Mouse (Mus musculus): ENCODE measurements around the gene Hirip3. TPM values are rescaled to one million over a fixed set of nuclear protein-coding genes. Genes with fewer than 3 reads are reported as not detected.

Hirip3 gene
- polyA plus RNA-seq (2014; fragmentation: Nextera tagmentation; extraction: Ambion mirVana) = 11.0 and 15.2 TPM in 2 replicates

DNA sequence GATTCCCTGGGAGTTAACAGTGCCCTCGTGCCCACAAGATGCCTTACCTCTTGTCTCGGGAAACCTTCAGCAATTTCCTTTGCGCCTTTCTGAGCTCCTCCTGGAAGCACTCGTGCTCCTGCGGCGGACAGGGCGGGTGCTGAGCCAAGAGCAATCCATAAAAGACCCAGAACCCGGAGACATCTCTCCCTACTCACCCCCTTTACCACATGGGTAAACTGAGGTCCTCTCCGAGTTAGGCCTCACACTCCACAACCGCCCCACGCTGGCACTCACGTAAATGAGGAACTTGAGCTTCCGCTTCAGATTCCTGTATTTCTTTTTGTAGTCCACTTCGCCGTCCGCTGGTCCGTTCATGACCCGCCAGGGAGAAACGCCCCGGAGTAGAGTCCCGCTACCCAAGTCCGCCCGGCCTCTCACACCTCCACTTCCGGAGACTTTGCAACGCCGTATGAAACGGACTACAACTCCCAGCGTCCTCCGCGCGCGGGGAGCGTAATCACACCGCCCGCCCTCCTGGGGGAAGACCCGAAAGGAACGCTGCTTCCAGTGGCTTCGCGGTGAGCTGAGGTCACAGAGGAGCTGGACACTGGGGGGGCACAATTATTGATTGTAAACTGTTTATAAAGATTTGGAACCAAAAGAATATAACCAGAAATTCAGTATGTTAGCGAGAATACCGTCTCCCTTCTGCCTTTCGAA, at the start of gene Hirip3:
TSS of gene Hirip3 (plus strand) at position 544 of the 702 bp plus-strand sequence.
- H3K9ac ChIP-seq (replicated peaks; ENCODE audit: low read depth, low read length) = peak within 1 kb of the TSS; percentile 56
- no peaks in the 10 kb centered on the region for H3K27me3 ChIP-seq (ENCODE audit: control insufficient read depth, insufficient read depth, low read length)
- peaks cover 18% of the 10 kb centered on the region for H3K4me1 ChIP-seq (ENCODE audit: control insufficient read depth, insufficient read depth, low read length)
- 3% methylated on average over 42 of the region's 42 CpGs for WGBS
- H3K4me3 ChIP-seq (ENCODE audit: low read depth, low read length) = peak within 1 kb of the TSS; percentile 38
- H3K9me3 ChIP-seq (ENCODE audit: control insufficient read depth, low read length) = no peaks in the 10 kb centered on the region
- H3K27ac ChIP-seq (ENCODE audit: low read depth, low read length) = peak within 1 kb of the TSS; percentile 36
- peaks cover 21% of the 10 kb centered on the region for H3K36me3 ChIP-seq (ENCODE audit: control insufficient read depth, insufficient read depth, low read length)
- H3K4me2 ChIP-seq (ENCODE audit: low read depth, low read length) = peak within 1 kb of the TSS; percentile 61
- ATAC-seq (ENCODE audit: low read depth) = peak; percentile 93

DNA sequence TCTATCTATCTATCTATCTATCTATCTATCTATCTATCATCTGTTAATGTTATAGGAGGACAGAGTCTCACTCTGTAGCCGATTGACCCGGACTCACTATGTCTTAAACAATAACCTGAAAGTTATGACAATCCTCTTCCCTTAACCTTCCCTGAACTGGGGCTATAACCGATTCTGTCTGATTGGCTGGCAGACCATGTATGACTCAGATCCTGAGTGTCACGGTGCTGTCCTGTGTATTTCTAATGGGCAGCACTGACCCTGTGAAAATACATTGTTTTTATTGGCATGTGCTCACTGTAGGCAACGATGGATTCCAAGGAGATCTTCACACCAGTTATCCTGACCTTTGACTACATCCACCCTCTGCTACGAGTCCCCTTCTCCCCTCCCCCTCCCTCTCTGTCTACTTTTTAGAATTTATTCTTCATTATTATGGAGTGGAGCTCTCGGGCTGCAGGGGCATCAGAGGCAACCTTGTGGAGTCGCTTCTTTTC, 46.0 kb upstream of the Hirip3 start:
- Histone ChIP-seq H3K36me3 (ENCODE audit: control insufficient read depth, insufficient read depth, low read length) (no peaks in the 10 kb centered on the region), H3K9me3 (ENCODE audit: control insufficient read depth, low read length) (no peaks in the 10 kb centered on the region), H3K4me2 (ENCODE audit: low read depth, low read length) (no peak overlapping the region), H3K27ac (ENCODE audit: low read depth, low read length) (no peak overlapping the region), H3K4me1 (ENCODE audit: control insufficient read depth, insufficient read depth, low read length) (no peaks in the 10 kb centered on the region), H3K9ac (replicated peaks; ENCODE audit: low read depth, low read length) (no peak overlapping the region), H3K4me3 (ENCODE audit: low read depth, low read length) (no peak overlapping the region), H3K27me3 (ENCODE audit: control insufficient read depth, insufficient read depth, low read length) (no peaks in the 10 kb centered on the region)
- 52% methylated on average over 8 of the region's 8 CpGs for WGBS
- no peak for ATAC-seq (ENCODE audit: low read depth)

DNA sequence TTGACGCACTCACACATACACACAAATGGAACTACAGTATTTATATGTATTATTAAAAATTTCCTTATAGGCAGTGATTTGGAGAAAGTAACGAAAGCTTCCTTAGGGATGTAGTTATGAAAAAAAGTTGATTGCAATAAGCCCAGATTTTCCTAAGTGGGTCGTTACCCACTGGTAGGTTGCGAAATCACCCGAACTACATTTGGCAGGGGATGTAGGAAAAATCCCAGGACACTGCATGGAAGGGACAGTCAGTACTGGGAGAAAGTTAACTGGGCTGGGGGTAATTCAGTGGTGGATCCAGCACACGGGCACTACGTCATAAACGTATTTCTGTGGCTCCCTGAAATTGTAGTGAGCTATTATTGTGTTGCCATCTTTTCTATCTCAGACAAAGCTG, 45.3 kb upstream of the Hirip3 start:
- H3K36me3 ChIP-seq (ENCODE audit: control insufficient read depth, insufficient read depth, low read length) = no peaks in the 10 kb centered on the region
- no peak for ATAC-seq (ENCODE audit: low read depth)
- no peak overlapping the region for H3K4me2 ChIP-seq (ENCODE audit: low read depth, low read length)
- no peak overlapping the region for H3K27ac ChIP-seq (ENCODE audit: low read depth, low read length)
- H3K9ac ChIP-seq (replicated peaks; ENCODE audit: low read depth, low read length) = no peak overlapping the region
- H3K4me1 ChIP-seq (ENCODE audit: control insufficient read depth, insufficient read depth, low read length) = no peaks in the 10 kb centered on the region
- no peaks in the 10 kb centered on the region for H3K27me3 ChIP-seq (ENCODE audit: control insufficient read depth, insufficient read depth, low read length)
- 91% methylated on average over 8 of the region's 8 CpGs for WGBS
- no peak overlapping the region for H3K4me3 ChIP-seq (ENCODE audit: low read depth, low read length)
- H3K9me3 ChIP-seq (ENCODE audit: control insufficient read depth, low read length) = no peaks in the 10 kb centered on the region

- no peak for ATAC-seq (ENCODE audit: low read depth)
- no peak overlapping the region for H3K27ac ChIP-seq (ENCODE audit: low read depth, low read length)
- 92% methylated on average over 7 of the region's 7 CpGs for WGBS
- H3K4me3 ChIP-seq (ENCODE audit: low read depth, low read length) = no peak overlapping the region
- H3K9me3 ChIP-seq (ENCODE audit: control insufficient read depth, low read length) = no peaks in the 10 kb centered on the region
- peaks cover 7% of the 10 kb centered on the region for H3K4me1 ChIP-seq (ENCODE audit: control insufficient read depth, insufficient read depth, low read length)
- no peak overlapping the region for H3K4me2 ChIP-seq (ENCODE audit: low read depth, low read length)
- H3K27me3 ChIP-seq (ENCODE audit: control insufficient read depth, insufficient read depth, low read length) = no peaks in the 10 kb centered on the region
- H3K36me3 ChIP-seq (ENCODE audit: control insufficient read depth, insufficient read depth, low read length) = no peaks in the 10 kb centered on the region
- no peak overlapping the region for H3K9ac ChIP-seq (replicated peaks; ENCODE audit: low read depth, low read length)
Observed at GRCm38 (mm10) chr7:126817595-126817994, 44.2 kb upstream of the Hirip3 start.

DNA sequence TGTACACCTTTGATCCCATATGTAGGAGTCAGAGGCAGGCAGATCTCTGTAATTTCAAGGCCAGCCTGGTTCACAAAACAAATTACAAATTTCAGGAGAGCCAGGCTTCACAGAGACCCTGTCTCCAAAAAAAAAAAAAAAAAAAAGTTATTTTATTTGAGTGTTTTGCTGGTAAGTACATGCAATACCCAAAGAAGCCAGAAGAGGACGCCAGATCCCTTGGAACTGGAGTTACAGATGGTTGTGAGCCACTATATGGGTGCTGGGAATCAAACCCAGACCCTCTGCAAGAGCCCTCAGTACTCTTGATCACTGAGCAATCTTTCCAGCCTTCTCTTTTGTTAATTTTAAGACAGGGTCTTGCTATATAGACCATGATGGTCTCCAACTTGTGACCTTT, 43.0 kb upstream of the Hirip3 start:
- H3K4me2 ChIP-seq (ENCODE audit: low read depth, low read length) = no peak overlapping the region
- H3K4me3 ChIP-seq (ENCODE audit: low read depth, low read length) = no peak overlapping the region
- peaks cover 8% of the 10 kb centered on the region for H3K4me1 ChIP-seq (ENCODE audit: control insufficient read depth, insufficient read depth, low read length)
- 42% methylated on average over 1 of the region's 1 CpGs for WGBS
- H3K36me3 ChIP-seq (ENCODE audit: control insufficient read depth, insufficient read depth, low read length) = no peaks in the 10 kb centered on the region
- no peak overlapping the region for H3K9ac ChIP-seq (replicated peaks; ENCODE audit: low read depth, low read length)
- H3K27ac ChIP-seq (ENCODE audit: low read depth, low read length) = no peak overlapping the region
- H3K9me3 ChIP-seq (ENCODE audit: control insufficient read depth, low read length) = no peaks in the 10 kb centered on the region
- H3K27me3 ChIP-seq (ENCODE audit: control insufficient read depth, insufficient read depth, low read length) = no peaks in the 10 kb centered on the region
- ATAC-seq (ENCODE audit: low read depth) = no peak

GRCm38 (mm10) chr7:126821835-126822511, 39.8 kb upstream of the Hirip3 start:
- ATAC-seq (ENCODE audit: low read depth) = no peak
- peaks cover 23% of the 10 kb centered on the region for H3K4me1 ChIP-seq (ENCODE audit: control insufficient read depth, insufficient read depth, low read length)
- peak overlapping the region; percentile 71 for H3K4me2 ChIP-seq (ENCODE audit: low read depth, low read length)
- peak overlapping the region; percentile 71; the same call in 1 of the 2 replicates for H3K4me3 ChIP-seq (ENCODE audit: low read depth, low read length)
- no peaks in the 10 kb centered on the region for H3K27me3 ChIP-seq (ENCODE audit: control insufficient read depth, insufficient read depth, low read length)
- peak overlapping the region; percentile 88 for H3K27ac ChIP-seq (ENCODE audit: low read depth, low read length)
- 19% methylated on average over 7 of the region's 7 CpGs for WGBS
- H3K9me3 ChIP-seq (ENCODE audit: control insufficient read depth, low read length) = no peaks in the 10 kb centered on the region
- no peaks in the 10 kb centered on the region for H3K36me3 ChIP-seq (ENCODE audit: control insufficient read depth, insufficient read depth, low read length)
- H3K9ac ChIP-seq (replicated peaks; ENCODE audit: low read depth, low read length) = peak overlapping the region; percentile 93

- no peaks in the 10 kb centered on the region for H3K9me3 ChIP-seq (ENCODE audit: control insufficient read depth, low read length)
- peak overlapping the region; percentile 93 for H3K9ac ChIP-seq (replicated peaks; ENCODE audit: low read depth, low read length)
- H3K4me3 ChIP-seq (ENCODE audit: low read depth, low read length) = peak overlapping the region; percentile 71
- H3K4me1 ChIP-seq (ENCODE audit: control insufficient read depth, insufficient read depth, low read length) = peaks cover 23% of the 10 kb centered on the region
- peak overlapping the region; percentile 88 for H3K27ac ChIP-seq (ENCODE audit: low read depth, low read length)
- WGBS = 10% methylated on average over 9 of the region's 9 CpGs
- no peaks in the 10 kb centered on the region for H3K27me3 ChIP-seq (ENCODE audit: control insufficient read depth, insufficient read depth, low read length)
- H3K36me3 ChIP-seq (ENCODE audit: control insufficient read depth, insufficient read depth, low read length) = no peaks in the 10 kb centered on the region
- H3K4me2 ChIP-seq (ENCODE audit: low read depth, low read length) = peak overlapping the region; percentile 71
- peak; percentile 16 for ATAC-seq (ENCODE audit: low read depth)
Observed at GRCm38 (mm10) chr7:126822741-126823140, 39.0 kb upstream of the Hirip3 start.

DNA sequence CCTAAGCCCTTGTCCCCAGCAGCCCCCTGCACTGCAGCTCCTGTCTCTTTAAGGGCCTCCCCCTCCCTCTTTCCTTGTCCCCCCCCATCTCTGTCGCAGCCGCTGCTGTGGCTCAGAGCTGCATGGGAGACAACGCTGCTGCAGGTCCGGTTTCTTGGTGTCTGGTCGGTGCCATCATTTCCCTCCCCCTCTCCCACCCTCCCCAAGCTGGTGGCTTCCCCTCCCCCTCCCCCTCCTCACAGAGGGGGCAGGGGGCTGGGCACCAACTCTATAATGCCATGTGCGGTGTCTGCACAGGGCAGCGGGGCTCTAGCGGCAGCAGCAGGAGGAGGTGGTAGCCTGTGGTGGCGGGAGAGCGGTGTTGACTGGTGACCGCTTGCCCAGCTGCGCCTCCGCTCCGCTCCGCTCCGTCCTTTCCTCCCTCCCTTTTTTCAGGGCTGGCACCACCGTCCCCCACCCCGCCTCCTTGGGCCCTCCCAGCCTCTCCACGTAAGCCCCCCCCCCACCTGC, 38.5 kb upstream of the Hirip3 start:
- WGBS = 0% methylated on average over 13 of the region's 19 CpGs
- peak overlapping the region; percentile 71 for H3K4me2 ChIP-seq (ENCODE audit: low read depth, low read length)
- peak; percentile 78 for ATAC-seq (ENCODE audit: low read depth)
- H3K27me3 ChIP-seq (ENCODE audit: control insufficient read depth, insufficient read depth, low read length) = no peaks in the 10 kb centered on the region
- H3K4me1 ChIP-seq (ENCODE audit: control insufficient read depth, insufficient read depth, low read length) = peaks cover 23% of the 10 kb centered on the region
- H3K4me3 ChIP-seq (ENCODE audit: low read depth, low read length) = peak overlapping the region; percentile 71
- peak overlapping the region; percentile 93 for H3K9ac ChIP-seq (replicated peaks; ENCODE audit: low read depth, low read length)
- no peaks in the 10 kb centered on the region for H3K9me3 ChIP-seq (ENCODE audit: control insufficient read depth, low read length)
- H3K27ac ChIP-seq (ENCODE audit: low read depth, low read length) = peak overlapping the region; percentile 88
- H3K36me3 ChIP-seq (ENCODE audit: control insufficient read depth, insufficient read depth, low read length) = no peaks in the 10 kb centered on the region

DNA sequence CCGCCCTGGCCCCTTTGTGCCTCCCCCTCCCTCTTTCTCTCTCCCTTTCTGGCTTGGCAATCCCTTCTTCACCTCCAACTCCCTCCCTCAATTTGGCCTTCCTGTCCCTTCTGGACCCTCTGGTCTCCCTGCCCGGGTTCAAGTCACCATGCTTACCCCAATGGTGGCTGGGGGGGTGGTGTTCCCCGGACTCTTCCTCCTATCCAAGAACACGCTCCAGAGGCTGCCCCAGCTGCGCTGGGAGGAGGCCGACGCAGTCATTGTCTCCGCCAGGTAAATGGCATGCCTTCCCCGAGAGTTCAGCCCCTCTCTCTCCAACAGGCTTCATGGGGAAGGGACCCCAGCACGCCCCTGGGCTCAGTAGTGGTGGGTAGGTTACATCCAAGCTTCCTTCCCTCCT, 37.8 kb upstream of the Hirip3 start:
- Histone ChIP-seq H3K4me2 (ENCODE audit: low read depth, low read length) (peak overlapping the region; percentile 71), H3K4me1 (ENCODE audit: control insufficient read depth, insufficient read depth, low read length) (peaks cover 23% of the 10 kb centered on the region), H3K27me3 (ENCODE audit: control insufficient read depth, insufficient read depth, low read length) (no peaks in the 10 kb centered on the region), H3K36me3 (ENCODE audit: control insufficient read depth, insufficient read depth, low read length) (no peaks in the 10 kb centered on the region), H3K9ac (replicated peaks; ENCODE audit: low read depth, low read length) (peak overlapping the region; percentile 93), H3K27ac (ENCODE audit: low read depth, low read length) (peak overlapping the region; percentile 88), H3K9me3 (ENCODE audit: control insufficient read depth, low read length) (no peaks in the 10 kb centered on the region), H3K4me3 (ENCODE audit: low read depth, low read length) (peak overlapping the region; percentile 71)
- WGBS = 11% methylated on average over 10 of the region's 10 CpGs
- peak; percentile 18; the same call in 1 of the 2 replicates for ATAC-seq (ENCODE audit: low read depth)

Measured in neural tube, embryonic 14.5 days (tissue).